Mouse (Mus musculus) stomach, embryonic 15.5 days (tissue): Measurements from ENCODE around the gene Tmem212. TPM values are rescaled to one million over a fixed set of nuclear protein-coding genes. Genes with fewer than 3 reads are reported as not detected.

Experiments
- ATAC-seq: fragments of 200-750 bp; cut with Nextera tagmentation; 2 replicates; pipeline ENCODE4 v1.8.0; 2017; ENCODE audit warnings: low read depth, moderate number of reproducible peaks, moderate TSS enrichment; ENCODE audit not compliant: insufficient read depth, low FRiP score
- H3K27ac ChIP-seq: fragments of 300-500 bp; sonication (generic); 2 replicates; pipeline ENCODE4 v1.5.1; 2015; ENCODE audit warnings: mild to moderate bottlenecking, inconsistent platforms
- H3K27me3 ChIP-seq: fragments of 300-500 bp; sonication (generic); replicated peaks from 2 replicates; pipeline ENCODE4 v1.6.1; 2015; ENCODE audit warnings: inconsistent platforms
- H3K36me3 ChIP-seq: fragments of 300-500 bp; sonication (generic); 2 replicates; pipeline ENCODE4 v1.6.1; 2015; ENCODE audit warnings: inconsistent platforms
- H3K4me1 ChIP-seq: fragments of 300-500 bp; sonication (generic); 2 replicates; pipeline ENCODE4 v1.6.1; 2015; ENCODE audit warnings: inconsistent platforms
- H3K4me2 ChIP-seq: fragments of 300-500 bp; sonication (generic); 2 replicates; pipeline ENCODE4 v1.6.1; 2015; ENCODE audit warnings: mild to moderate bottlenecking, inconsistent platforms
- H3K4me3 ChIP-seq: fragments of 300-500 bp; sonication (generic); replicated peaks from 2 replicates; pipeline ENCODE4 v1.5.1; 2015; ENCODE audit warnings: inconsistent platforms
- H3K9ac ChIP-seq: fragments of 300-500 bp; sonication (generic); 2 replicates; pipeline ENCODE4 v1.6.1; 2015; ENCODE audit warnings: inconsistent platforms
- H3K9me3 ChIP-seq: fragments of 300-500 bp; sonication (generic); 2 replicates; pipeline ENCODE4 v1.6.1; 2016; ENCODE audit warnings: inconsistent platforms
- WGBS: fragments of 180-500 bp; shearing (Covaris S2); methylation state at CpG from one replicate; pipeline ENCODE4 v1.1.7; 2015; 5-methylcytosine and 5-hydroxymethylcytosine counted together
- polyA plus RNA-seq: library from polyadenylated mRNA; unstranded; fragments of >200 nt; fragmentation: Nextera tagmentation; extraction: Ambion mirVana; gene quantifications from 2 replicates; pipeline ENCODE4 v1.2.1, GENCODE M21; 2015

Tmem212 gene
- polyA plus RNA-seq, 1 experiment from 2014 or later: not detected

DNA sequence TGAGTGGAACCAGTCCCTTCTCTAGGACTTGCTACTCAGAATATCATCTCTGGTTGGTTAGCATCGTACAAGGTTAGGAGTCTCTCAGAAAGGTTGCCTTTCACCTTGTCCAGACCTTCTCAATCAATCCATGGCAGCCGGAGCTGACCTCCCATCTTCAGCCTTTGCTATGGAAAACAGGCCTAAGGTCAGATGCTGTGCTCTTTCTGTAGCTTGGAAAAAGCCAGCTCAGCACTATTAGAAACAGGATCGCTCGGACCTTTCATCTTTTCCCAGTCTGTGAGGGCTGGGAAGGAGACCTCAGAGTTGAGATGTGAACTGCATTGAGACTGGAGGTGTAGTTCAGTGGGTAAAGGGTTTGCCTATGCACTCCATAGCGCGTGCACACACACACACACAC is 10.6 kb downstream of the Tmem212 start:
- H3K27ac ChIP-seq: no peak overlapping the region
- no peaks in the 10 kb centered on the region for H3K36me3 ChIP-seq
- WGBS: 84% methylated on average over 6 of the region's 6 CpGs
- no peak overlapping the region for H3K4me3 ChIP-seq
- no peak for ATAC-seq
- no peak overlapping the region for H3K9ac ChIP-seq
- H3K27me3 ChIP-seq: no peaks in the 10 kb centered on the region
- no peaks in the 10 kb centered on the region for H3K9me3 ChIP-seq
- H3K4me2 ChIP-seq: no peak overlapping the region
- H3K4me1 ChIP-seq: peaks cover 9% of the 10 kb centered on the region; the same call in 1 of the 2 replicates

DNA sequence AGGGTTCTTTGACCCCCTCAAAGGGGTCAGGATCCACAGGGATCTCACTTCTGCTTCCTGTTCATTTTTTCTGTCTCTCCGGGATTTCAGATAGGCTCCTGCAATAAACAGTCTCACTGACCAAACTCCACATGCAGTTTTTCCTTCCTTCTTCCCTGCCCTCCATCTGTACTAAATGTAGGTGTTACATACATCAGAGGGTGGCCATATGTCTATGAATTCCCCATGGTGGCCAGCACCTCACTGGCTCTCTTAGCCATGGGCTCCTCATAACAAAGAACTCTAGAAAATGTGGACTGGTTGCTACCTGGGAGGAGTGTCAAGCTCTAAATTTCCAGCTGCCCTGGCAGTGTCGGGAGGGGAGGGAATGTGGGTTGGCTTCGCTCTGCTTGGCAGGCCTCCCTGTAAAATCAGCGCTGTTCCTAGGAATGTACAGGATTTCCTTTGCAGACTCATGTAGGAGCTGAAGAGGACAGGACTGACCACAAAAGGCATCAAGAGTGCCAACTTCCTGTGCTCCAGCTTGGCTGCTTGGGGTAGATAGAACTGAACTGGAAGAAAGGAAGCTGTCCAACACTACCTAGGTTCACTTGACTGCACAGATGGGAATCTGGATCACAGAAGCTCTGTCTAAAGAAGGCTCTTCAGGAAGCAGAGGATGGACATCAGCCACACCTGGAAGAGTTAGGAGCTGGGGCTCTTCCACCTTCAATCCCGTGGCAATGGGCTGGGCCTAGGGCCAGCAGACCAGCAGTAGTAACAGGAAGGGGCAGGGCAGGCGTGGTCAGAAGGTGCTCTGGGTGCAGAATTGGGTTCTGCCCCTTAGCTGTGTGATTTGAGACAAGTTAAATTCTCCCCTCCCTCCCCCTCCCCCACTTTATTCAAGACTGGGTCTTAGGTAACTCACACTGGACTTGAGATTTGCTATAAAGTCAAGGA is 14.0 kb downstream of the Tmem212 start:
- Histone ChIP-seq H3K4me2 (no peak overlapping the region), H3K4me1 (0 out of 2 replicates have a peak, but pooled peaks cover 3% of the 10 kb centered on the region), H3K27me3 (no peaks in the 10 kb centered on the region), H3K27ac (no peak overlapping the region), H3K4me3 (no peak overlapping the region), H3K9ac (no peak overlapping the region), H3K9me3 (no peaks in the 10 kb centered on the region), H3K36me3 (no peaks in the 10 kb centered on the region)
- 69% methylated on average over 6 of the region's 6 CpGs for WGBS
- no peak for ATAC-seq

DNA sequence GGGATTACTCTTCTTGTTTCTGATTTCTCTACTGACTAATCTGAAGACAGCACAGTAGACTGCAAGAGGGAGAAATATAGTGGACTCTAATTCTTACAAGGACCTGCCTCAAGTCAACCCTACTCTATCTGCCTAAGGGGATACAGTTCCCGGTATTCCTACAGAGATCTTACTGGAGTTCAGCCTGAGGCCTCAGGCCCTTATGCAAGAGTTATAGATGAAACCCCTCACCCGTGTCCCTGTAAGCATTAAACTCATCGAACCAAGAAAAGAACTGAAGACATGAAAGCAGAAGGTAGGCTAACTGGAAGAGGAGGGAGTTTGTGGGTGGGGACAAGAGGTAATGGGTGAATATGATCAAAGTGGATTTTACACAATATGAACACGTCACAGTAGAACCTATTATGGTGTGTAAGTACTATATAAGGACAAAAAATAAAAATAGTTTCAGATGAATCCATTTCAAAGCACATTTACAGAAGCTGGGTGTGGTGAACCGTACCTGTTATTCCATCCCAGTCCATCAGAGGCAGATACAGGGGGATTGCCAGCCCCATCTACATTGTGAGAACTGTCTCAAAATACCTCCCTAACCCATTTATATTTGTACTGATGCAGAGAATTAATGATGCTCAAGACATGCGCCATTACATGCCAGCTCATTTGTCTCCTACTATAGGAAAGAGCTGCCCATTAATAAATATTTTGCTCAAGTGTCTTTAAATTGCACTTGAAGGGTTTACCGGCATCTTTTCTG is 17.1 kb downstream of the Tmem212 start:
- WGBS: 83% methylated on average over 7 of the region's 7 CpGs
- Histone ChIP-seq H3K9me3 (no peaks in the 10 kb centered on the region), H3K27ac (no peak overlapping the region), H3K36me3 (no peaks in the 10 kb centered on the region), H3K4me3 (no peak overlapping the region), H3K4me1 (0 out of 2 replicates have a peak, but pooled peaks cover 3% of the 10 kb centered on the region), H3K4me2 (no peak overlapping the region), H3K27me3 (no peaks in the 10 kb centered on the region), H3K9ac (no peak overlapping the region)
- no peak for ATAC-seq

DNA sequence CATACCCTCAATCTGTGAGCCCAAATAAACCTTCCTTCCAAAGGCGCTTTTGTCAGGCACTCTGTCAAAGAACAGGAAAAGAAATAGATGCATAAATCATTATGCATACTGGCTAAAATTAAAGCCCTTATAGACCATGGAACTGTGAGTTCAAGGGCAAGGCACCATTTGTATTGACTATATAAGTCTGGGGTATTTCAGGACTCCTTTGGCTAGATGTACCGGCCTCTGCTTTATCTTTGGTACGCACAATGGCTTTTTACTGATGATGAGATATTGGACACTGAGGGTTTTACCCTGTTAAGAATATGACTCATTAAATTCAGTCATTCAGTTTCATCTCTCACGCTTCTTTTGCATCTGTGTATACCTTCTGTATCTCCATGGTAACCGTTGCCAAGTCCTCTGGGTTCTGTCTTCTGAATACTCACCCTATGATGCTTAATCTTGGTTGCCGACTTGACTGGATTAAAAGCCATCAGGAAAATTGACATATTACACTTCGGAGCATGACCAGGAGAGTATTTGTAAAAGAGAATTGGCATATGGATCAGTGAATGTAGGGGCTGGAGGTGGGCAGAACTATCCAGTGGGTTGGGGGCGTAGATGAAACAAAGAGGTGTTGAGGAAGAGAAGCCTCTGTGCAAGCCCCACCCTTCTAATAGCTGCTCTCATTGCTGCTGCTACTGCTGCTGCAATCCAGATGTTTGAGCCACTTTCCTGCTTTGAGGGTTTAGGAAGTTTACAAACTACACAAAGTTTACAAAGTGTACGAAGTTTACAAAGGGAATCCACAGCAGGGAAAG is 22.7 kb downstream of the Tmem212 start:
- H3K4me2 ChIP-seq: no peak overlapping the region
- H3K9ac ChIP-seq: no peak overlapping the region
- no peaks in the 10 kb centered on the region for H3K36me3 ChIP-seq
- no peaks in the 10 kb centered on the region for H3K9me3 ChIP-seq
- H3K4me1 ChIP-seq: no peaks in the 10 kb centered on the region
- H3K4me3 ChIP-seq: no peak overlapping the region
- no peak overlapping the region for H3K27ac ChIP-seq
- no peaks in the 10 kb centered on the region for H3K27me3 ChIP-seq
- WGBS: 73% methylated on average over 9 of the region's 9 CpGs
- no peak for ATAC-seq

DNA sequence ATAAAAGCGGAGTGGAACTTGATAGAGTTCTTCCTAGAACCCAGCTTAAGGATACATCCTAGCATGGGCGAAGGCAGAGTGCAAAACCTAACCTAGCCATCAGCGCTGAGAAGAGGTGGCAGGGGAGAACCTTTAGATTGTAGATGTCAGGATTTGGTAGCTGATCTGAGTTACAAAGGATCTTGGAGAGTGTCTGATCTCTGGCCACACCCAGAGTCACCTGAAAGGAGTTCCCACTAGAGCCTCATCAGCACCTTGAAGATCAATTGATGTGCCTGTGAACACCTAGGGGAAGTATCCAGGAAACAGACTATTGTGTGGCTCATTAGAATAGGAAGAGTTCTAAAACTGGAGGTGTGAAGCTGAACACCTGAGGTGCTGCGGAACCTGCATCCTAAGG is 23.7 kb downstream of the Tmem212 start:
- no peaks in the 10 kb centered on the region for H3K36me3 ChIP-seq
- H3K4me3 ChIP-seq: no peak overlapping the region
- no peak for ATAC-seq
- H3K4me1 ChIP-seq: no peaks in the 10 kb centered on the region
- H3K9me3 ChIP-seq: no peaks in the 10 kb centered on the region
- no peaks in the 10 kb centered on the region for H3K27me3 ChIP-seq
- H3K27ac ChIP-seq: no peak overlapping the region
- WGBS: 85% methylated on average over 4 of the region's 4 CpGs
- no peak overlapping the region for H3K4me2 ChIP-seq
- no peak overlapping the region for H3K9ac ChIP-seq

DNA sequence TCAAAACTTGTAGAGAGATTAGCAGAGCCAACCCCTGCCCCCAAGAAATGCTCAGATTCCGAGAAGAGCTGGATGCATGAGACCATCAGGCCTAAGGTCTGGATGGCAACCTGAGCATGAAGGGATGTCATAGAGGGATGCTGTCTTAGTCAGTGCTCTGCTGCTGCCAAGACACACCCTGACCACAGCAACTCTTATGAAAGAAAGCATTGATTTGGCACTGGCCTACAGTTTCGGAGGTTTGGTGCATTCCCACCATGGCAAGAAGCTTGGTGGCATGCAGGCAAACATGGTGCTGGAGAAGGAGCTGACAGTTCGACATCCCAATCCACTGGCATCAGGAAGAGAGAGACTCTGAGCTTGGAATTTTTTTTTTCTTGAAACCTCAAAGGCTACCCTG is 24.3 kb downstream of the Tmem212 start:
- no peak overlapping the region for H3K4me3 ChIP-seq
- H3K27ac ChIP-seq: no peak overlapping the region
- no peaks in the 10 kb centered on the region for H3K9me3 ChIP-seq
- H3K36me3 ChIP-seq: no peaks in the 10 kb centered on the region
- 86% methylated on average over 3 of the region's 3 CpGs for WGBS
- no peaks in the 10 kb centered on the region for H3K4me1 ChIP-seq
- no peak overlapping the region for H3K9ac ChIP-seq
- no peaks in the 10 kb centered on the region for H3K27me3 ChIP-seq
- ATAC-seq: no peak
- H3K4me2 ChIP-seq: no peak overlapping the region

DNA sequence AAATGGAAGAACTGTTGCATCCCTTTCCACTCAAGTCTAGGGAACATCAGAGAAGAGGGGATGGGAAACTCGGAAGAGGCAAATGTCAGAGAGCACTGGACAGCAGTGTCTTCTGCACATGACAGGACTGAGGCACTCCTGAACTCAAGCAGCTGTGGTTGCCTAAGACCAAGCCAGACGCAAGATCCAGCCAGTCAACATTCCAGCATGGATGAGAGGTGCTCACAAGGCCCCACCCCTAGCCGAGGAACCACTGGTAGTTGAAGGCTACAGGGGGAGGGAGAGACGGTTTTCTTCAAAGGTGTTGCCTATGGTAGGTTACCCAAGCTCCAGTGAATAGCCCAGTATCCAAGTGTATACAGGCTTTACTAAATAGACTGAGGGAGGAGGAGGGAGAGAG is 24.8 kb downstream of the Tmem212 start:
- Histone ChIP-seq H3K4me1 (no peaks in the 10 kb centered on the region), H3K9ac (no peak overlapping the region), H3K27ac (no peak overlapping the region), H3K4me2 (no peak overlapping the region), H3K4me3 (no peak overlapping the region), H3K9me3 (no peaks in the 10 kb centered on the region), H3K27me3 (no peaks in the 10 kb centered on the region), H3K36me3 (no peaks in the 10 kb centered on the region)
- WGBS: 67% methylated on average over 4 of the region's 4 CpGs
- no peak for ATAC-seq

DNA sequence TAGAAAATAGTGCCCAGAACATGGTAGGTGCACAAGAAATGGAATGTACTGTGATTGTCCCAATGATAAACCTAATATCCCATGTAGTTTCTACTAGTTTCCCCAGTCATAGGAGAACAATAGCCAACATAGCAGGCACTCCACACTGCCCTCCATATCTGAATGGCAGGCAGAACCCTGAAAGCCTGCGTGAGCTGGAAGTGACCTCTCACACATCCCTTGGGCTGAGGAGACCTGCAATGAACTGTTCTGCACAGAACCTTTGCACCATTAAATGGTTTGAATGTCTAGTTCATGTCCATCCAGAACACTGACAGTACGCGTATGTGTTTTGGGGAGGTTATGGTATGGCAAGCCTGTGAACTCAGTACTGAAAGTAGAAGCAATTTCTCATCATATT is 27.5 kb downstream of the Tmem212 start:
- no peak overlapping the region for H3K9ac ChIP-seq
- peaks cover 4% of the 10 kb centered on the region; the same call in 1 of the 2 replicates for H3K4me1 ChIP-seq
- no peak overlapping the region for H3K4me3 ChIP-seq
- H3K9me3 ChIP-seq: no peaks in the 10 kb centered on the region
- no peak for ATAC-seq
- no peaks in the 10 kb centered on the region for H3K27me3 ChIP-seq
- WGBS: 96% methylated on average over 3 of the region's 3 CpGs
- no peak overlapping the region for H3K4me2 ChIP-seq
- H3K36me3 ChIP-seq: no peaks in the 10 kb centered on the region
- no peak overlapping the region for H3K27ac ChIP-seq

DNA sequence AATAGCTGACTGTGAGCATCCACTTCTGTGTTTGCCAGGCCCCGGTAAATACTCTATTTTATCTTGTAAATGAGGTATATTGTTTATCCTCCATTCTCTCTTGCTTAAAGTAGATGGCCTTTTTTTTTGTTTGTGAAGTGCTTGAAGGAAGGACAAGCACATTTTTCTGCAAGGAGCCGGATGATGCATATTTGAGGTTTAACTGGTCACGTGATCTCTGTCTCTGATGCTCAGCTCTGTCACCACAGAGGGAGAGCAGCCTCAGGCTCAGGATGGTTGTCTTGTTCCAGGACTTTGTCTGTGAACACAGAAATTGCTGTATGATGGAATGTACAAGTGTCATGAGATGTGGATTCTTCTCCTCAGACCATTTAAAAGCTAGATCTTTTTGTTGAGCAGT is 28.4 kb downstream of the Tmem212 start:
- no peak overlapping the region for H3K27ac ChIP-seq
- WGBS: 60% methylated on average over 3 of the region's 3 CpGs
- H3K9me3 ChIP-seq: no peaks in the 10 kb centered on the region
- H3K4me1 ChIP-seq: peaks cover 8% of the 10 kb centered on the region
- no peak overlapping the region for H3K4me2 ChIP-seq
- no peak overlapping the region for H3K4me3 ChIP-seq
- no peaks in the 10 kb centered on the region for H3K36me3 ChIP-seq
- no peak overlapping the region for H3K9ac ChIP-seq
- H3K27me3 ChIP-seq: no peaks in the 10 kb centered on the region
- ATAC-seq: no peak

DNA sequence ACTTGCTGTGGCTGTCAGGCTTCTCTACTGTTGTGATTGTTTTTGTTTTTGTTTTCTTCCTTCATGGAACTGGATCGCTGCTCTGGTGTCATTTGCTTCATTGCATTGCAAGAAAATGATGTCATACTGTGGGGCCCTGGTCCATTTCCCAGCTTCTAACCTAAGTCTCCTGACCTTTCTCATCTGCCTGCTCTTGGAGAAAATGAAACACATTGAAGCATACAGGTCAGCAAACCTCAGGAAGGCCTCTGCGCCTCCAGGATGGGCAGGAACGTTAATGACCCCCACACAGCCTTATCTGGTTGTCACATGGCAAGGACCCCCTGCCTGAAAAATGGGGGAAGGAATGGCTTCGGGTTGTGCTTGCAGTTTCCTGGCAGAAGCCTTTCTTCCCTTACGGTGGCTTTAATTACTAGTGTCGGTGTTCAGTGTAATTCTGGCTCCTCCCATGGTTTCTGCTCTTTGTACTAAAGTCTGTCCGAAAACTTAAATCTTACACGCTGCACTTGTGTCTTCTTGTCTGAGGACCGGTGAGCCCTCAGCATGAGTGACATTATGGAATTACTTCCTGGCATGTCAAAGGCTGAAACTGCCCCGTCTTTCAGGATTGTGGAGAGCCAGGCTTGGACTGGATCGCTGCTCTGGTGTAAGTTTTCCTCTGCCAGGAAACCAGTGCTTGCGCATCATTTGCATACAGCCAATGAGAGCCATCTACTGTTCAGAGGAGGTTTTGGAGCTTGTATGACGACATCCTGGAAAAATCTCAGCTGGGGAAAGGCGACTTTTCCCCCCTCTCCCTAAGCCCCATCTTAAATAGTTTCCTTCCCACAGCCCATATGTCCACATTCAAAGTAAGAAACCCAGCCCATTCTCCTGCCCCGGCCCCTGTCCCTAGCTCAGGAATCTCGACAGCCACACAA is 33.1 kb downstream of the Tmem212 start:
- Histone ChIP-seq H3K27me3 (no peaks in the 10 kb centered on the region), H3K36me3 (no peaks in the 10 kb centered on the region), H3K4me2 (peak overlapping the region; percentile 56), H3K4me3 (peak overlapping the region; percentile 26), H3K4me1 (peaks cover 34% of the 10 kb centered on the region), H3K9me3 (no peaks in the 10 kb centered on the region), H3K27ac (peak overlapping the region; percentile 91), H3K9ac (no peak overlapping the region; the same call in 1 of the 2 replicates)
- ATAC-seq: peak; percentile 88
- 5% methylated on average over 16 of the region's 16 CpGs for WGBS

DNA sequence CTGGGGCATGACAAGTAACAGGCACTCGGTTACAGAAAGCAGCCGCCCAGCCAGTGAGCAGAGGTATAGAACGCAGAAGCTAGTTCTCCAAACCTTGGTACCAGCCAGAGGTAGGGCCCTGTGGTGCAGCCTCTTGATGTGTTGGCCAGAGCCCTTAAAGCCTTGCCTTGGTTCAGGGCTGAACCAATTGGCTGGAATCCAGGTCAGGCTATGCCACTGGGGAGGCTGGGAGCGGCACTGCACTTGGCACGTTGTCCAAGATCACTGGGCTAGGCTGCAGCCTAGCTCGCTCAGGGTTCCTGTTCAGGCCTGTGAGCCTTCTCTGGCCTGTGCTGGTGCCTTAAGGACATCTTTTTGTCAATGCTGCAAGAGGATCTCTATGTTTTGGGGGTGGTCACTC is 34.6 kb downstream of the Tmem212 start:
- H3K27ac ChIP-seq: peak overlapping the region; percentile 91; the same call in 1 of the 2 replicates
- 63% methylated on average over 6 of the region's 6 CpGs for WGBS

More for the DNA sequence above, 34.6 kb downstream of the Tmem212 start:
- Histone ChIP-seq H3K9me3 (no peaks in the 10 kb centered on the region), H3K9ac (no peak overlapping the region), H3K36me3 (no peaks in the 10 kb centered on the region), H3K27me3 (no peaks in the 10 kb centered on the region), H3K4me2 (no peak overlapping the region), H3K4me3 (no peak overlapping the region), H3K4me1 (peaks cover 36% of the 10 kb centered on the region)
- ATAC-seq: peak; percentile 28; the same call in 1 of the 2 replicates
